Mouse (Mus musculus): ENCODE results near the gene Ksr1. TPM values are rescaled to one million over a fixed set of nuclear protein-coding genes. Genes with fewer than 3 reads are reported as not detected.

Ksr1 gene
- polyA plus RNA-seq, 1 experiment from 2014 or later, result 8.6 TPM

DNA sequence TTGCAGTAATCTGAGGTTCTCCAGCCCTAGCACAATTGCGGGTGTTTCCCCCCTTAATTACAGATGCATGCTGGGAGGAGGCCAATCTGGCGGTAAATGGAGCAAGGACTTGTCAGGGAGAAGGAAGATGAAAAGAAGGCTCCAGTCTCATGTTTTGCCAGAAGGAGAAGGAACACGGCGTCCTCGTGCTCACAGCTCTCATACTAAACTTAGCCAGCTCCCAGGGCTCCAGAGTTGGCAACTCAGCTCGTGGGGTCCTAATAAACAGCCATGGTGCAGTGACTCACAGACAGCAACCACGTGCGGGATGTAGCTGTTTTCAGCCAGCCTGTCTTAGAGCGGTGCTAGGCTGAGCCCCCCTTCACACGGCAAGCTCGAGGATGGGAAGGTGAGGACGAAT, 36.7 kb upstream of the Ksr1 start:
- Histone ChIP-seq H3K36me3 (ENCODE audit: control insufficient read depth, insufficient read depth, low read length) (no peaks in the 10 kb centered on the region), H3K27me3 (ENCODE audit: control insufficient read depth, insufficient read depth, low read length) (no peaks in the 10 kb centered on the region), H3K9ac (replicated peaks; ENCODE audit: low read depth, low read length) (no peak overlapping the region), H3K4me3 (ENCODE audit: low read depth, low read length) (no peak overlapping the region), H3K4me1 (ENCODE audit: control insufficient read depth, insufficient read depth, low read length) (no peaks in the 10 kb centered on the region), H3K4me2 (ENCODE audit: low read depth, low read length) (no peak overlapping the region), H3K27ac (ENCODE audit: low read depth, low read length) (no peak overlapping the region), H3K9me3 (ENCODE audit: control insufficient read depth, low read length) (no peaks in the 10 kb centered on the region)
- no peak for ATAC-seq (ENCODE audit: low read depth)
- 70% methylated on average over 12 of the region's 12 CpGs for WGBS

DNA sequence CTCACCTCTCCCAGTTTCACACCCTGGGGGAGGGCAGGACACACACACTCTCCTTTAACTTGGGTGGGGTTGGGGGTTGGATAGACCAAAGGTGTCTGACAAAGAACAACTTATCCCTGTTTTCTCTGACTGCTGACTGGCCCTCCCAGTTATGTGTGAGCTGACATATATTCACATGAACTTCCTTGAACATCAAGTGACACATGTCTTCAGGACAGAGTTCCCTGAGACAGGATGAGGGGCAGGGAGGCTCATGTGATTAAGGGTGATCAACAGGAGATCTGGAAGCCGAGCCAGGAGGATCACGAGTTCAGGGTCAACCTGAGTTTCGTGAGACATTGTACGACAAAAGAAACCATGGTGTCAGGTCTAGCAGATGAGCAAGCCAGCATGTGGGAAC, 35.7 kb upstream of the Ksr1 start:
- no peak overlapping the region for H3K4me3 ChIP-seq (ENCODE audit: low read depth, low read length)
- H3K27ac ChIP-seq (ENCODE audit: low read depth, low read length), result no peak overlapping the region
- H3K4me1 ChIP-seq (ENCODE audit: control insufficient read depth, insufficient read depth, low read length), result no peaks in the 10 kb centered on the region
- H3K9me3 ChIP-seq (ENCODE audit: control insufficient read depth, low read length), result no peaks in the 10 kb centered on the region
- no peak overlapping the region for H3K9ac ChIP-seq (replicated peaks; ENCODE audit: low read depth, low read length)
- no peaks in the 10 kb centered on the region for H3K27me3 ChIP-seq (ENCODE audit: control insufficient read depth, insufficient read depth, low read length)
- no peaks in the 10 kb centered on the region for H3K36me3 ChIP-seq (ENCODE audit: control insufficient read depth, insufficient read depth, low read length)
- 88% methylated on average over 4 of the region's 4 CpGs for WGBS
- no peak for ATAC-seq (ENCODE audit: low read depth)
- H3K4me2 ChIP-seq (ENCODE audit: low read depth, low read length), result no peak overlapping the region

- H3K36me3 ChIP-seq (ENCODE audit: control insufficient read depth, insufficient read depth, low read length), result no peaks in the 10 kb centered on the region
- ATAC-seq (ENCODE audit: low read depth), result no peak
- no peak overlapping the region for H3K9ac ChIP-seq (replicated peaks; ENCODE audit: low read depth, low read length)
- WGBS, result 87% methylated on average over 3 of the region's 3 CpGs
- no peaks in the 10 kb centered on the region for H3K4me1 ChIP-seq (ENCODE audit: control insufficient read depth, insufficient read depth, low read length)
- no peak overlapping the region for H3K4me2 ChIP-seq (ENCODE audit: low read depth, low read length)
- no peak overlapping the region for H3K27ac ChIP-seq (ENCODE audit: low read depth, low read length)
- H3K4me3 ChIP-seq (ENCODE audit: low read depth, low read length), result no peak overlapping the region
- H3K9me3 ChIP-seq (ENCODE audit: control insufficient read depth, low read length), result no peaks in the 10 kb centered on the region
- H3K27me3 ChIP-seq (ENCODE audit: control insufficient read depth, insufficient read depth, low read length), result no peaks in the 10 kb centered on the region
These were observed 30.5 kb upstream of the Ksr1 start for GRCm38 (mm10) chr11:79176687-79177086.

DNA sequence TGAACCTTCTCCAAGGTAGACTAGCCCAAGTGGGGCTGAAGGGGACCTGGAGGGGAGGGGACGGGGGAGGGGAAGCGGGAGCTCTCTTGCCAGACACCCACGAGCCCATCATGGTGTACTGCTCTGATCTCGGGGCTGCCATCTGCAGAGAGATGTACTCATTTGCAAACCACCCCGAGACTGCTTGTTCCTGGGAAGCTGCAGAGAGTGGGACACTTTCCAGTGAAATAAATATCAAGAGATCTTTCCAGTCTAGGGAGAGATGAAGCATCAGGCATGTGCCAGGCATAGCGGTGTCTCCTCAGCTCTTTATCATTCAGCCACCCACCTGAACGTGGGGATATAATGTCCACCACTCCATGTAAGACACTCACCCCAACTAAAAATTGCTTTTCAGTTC, 25.8 kb upstream of the Ksr1 start:
- ATAC-seq (ENCODE audit: low read depth), result no peak
- Histone ChIP-seq H3K36me3 (ENCODE audit: control insufficient read depth, insufficient read depth, low read length) (no peaks in the 10 kb centered on the region), H3K4me2 (ENCODE audit: low read depth, low read length) (no peak overlapping the region), H3K4me1 (ENCODE audit: control insufficient read depth, insufficient read depth, low read length) (no peaks in the 10 kb centered on the region), H3K4me3 (ENCODE audit: low read depth, low read length) (no peak overlapping the region), H3K9me3 (ENCODE audit: control insufficient read depth, low read length) (no peaks in the 10 kb centered on the region), H3K27me3 (ENCODE audit: control insufficient read depth, insufficient read depth, low read length) (no peaks in the 10 kb centered on the region), H3K9ac (replicated peaks; ENCODE audit: low read depth, low read length) (no peak overlapping the region), H3K27ac (ENCODE audit: low read depth, low read length) (no peak overlapping the region)
- 86% methylated on average over 7 of the region's 7 CpGs for WGBS

- Histone ChIP-seq H3K9ac (replicated peaks; ENCODE audit: low read depth, low read length) (no peak overlapping the region), H3K4me2 (ENCODE audit: low read depth, low read length) (no peak overlapping the region), H3K36me3 (ENCODE audit: control insufficient read depth, insufficient read depth, low read length) (no peaks in the 10 kb centered on the region), H3K27ac (ENCODE audit: low read depth, low read length) (no peak overlapping the region), H3K4me1 (ENCODE audit: control insufficient read depth, insufficient read depth, low read length) (no peaks in the 10 kb centered on the region), H3K9me3 (ENCODE audit: control insufficient read depth, low read length) (no peaks in the 10 kb centered on the region), H3K27me3 (ENCODE audit: control insufficient read depth, insufficient read depth, low read length) (no peaks in the 10 kb centered on the region), H3K4me3 (ENCODE audit: low read depth, low read length) (no peak overlapping the region)
- ATAC-seq (ENCODE audit: low read depth), result no peak
- 56% methylated on average over 4 of the region's 4 CpGs for WGBS
These were observed 20.5 kb upstream of the Ksr1 start for GRCm38 (mm10) chr11:79166582-79167300.

DNA sequence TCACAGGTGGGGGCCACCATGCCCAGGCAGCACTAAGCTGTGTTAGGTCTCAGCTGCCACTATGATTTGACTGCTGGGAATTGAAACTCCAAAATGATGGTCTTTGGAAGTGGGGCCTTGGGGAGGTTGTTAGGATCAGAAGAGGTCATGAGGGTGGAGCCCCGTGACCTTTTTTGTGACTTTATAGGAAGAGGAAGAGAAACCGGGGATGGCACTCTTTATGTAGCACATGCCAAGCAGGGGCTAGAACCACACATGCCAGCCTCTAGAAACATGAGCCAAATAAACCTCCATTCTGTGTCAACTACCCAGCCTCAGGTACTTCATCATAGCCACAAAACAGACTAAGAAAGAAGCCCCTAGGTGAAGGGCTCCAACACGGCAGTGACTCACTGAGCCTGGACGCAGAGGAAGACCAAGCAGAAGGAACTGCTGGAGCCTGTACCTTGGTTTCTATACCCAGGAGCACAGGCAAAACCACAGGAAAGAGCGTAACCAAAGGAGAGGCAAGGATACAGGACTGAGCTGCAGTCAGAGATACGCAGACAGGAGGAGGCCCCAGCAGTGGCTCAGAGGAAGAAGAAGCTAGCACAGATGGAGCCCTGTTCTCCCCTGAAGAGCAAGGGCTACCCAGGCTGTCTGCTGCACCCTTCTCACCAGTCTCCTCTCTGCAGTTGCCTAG, 15.0 kb upstream of the Ksr1 start:
- H3K27ac ChIP-seq (ENCODE audit: low read depth, low read length), result no peak overlapping the region

DNA sequence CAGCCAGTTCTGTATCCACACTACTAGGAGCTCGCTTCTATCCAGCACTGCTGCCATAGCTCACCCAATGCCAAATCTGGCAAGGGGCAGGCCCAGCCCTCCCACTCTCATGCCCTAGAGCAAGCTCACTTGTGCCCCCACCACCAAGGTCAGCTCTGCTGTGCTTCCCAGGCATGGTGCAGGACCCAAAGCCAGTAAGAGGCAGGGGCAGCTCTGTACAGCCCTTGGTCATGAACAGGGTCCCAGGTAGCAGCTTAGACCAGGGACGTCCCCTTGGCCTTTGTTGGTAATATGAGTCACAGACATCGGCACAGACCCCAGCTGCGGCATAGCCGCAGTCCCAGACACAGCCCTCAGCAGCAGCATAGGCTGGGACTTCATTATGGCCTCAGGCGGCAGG, 13.9 kb upstream of the Ksr1 start:
- 75% methylated on average over 6 of the region's 6 CpGs for WGBS
- H3K4me2 ChIP-seq (ENCODE audit: low read depth, low read length), result no peak overlapping the region
- H3K36me3 ChIP-seq (ENCODE audit: control insufficient read depth, insufficient read depth, low read length), result no peaks in the 10 kb centered on the region
- no peak overlapping the region for H3K9ac ChIP-seq (replicated peaks; ENCODE audit: low read depth, low read length)
- no peak for ATAC-seq (ENCODE audit: low read depth)
- H3K27me3 ChIP-seq (ENCODE audit: control insufficient read depth, insufficient read depth, low read length), result no peaks in the 10 kb centered on the region
- no peak overlapping the region for H3K4me3 ChIP-seq (ENCODE audit: low read depth, low read length)
- H3K9me3 ChIP-seq (ENCODE audit: control insufficient read depth, low read length), result no peaks in the 10 kb centered on the region
- no peak overlapping the region for H3K27ac ChIP-seq (ENCODE audit: low read depth, low read length)
- no peaks in the 10 kb centered on the region for H3K4me1 ChIP-seq (ENCODE audit: control insufficient read depth, insufficient read depth, low read length)

More for the DNA sequence above, 15.0 kb upstream of the Ksr1 start:
- no peak for ATAC-seq (ENCODE audit: low read depth)
- Histone ChIP-seq H3K27me3 (ENCODE audit: control insufficient read depth, insufficient read depth, low read length) (no peaks in the 10 kb centered on the region), H3K4me3 (ENCODE audit: low read depth, low read length) (no peak overlapping the region), H3K36me3 (ENCODE audit: control insufficient read depth, insufficient read depth, low read length) (no peaks in the 10 kb centered on the region), H3K4me2 (ENCODE audit: low read depth, low read length) (no peak overlapping the region), H3K4me1 (ENCODE audit: control insufficient read depth, insufficient read depth, low read length) (no peaks in the 10 kb centered on the region), H3K9me3 (ENCODE audit: control insufficient read depth, low read length) (no peaks in the 10 kb centered on the region), H3K9ac (replicated peaks; ENCODE audit: low read depth, low read length) (no peak overlapping the region)
- 90% methylated on average over 6 of the region's 6 CpGs for WGBS

DNA sequence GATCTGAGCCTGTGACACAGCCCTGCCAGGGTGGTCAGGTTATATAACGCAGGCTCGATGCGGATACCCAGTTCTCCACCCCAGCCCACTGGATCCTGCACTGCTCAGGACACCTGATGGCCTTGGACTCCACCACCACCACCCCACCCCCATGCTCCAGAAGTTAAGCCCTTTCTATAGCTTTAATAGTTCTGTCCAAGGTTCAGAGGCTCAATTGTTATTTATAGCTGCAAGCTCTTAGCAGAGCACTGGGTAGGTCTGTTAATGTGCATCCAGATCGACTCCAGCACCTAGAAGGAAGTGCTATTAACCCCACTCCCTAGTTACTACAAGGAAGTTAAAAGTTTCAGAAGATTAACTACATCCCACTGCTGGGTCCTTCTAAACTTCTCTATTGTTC, 11.5 kb upstream of the Ksr1 start:
- 81% methylated on average over 4 of the region's 4 CpGs for WGBS
- Histone ChIP-seq H3K4me1 (ENCODE audit: control insufficient read depth, insufficient read depth, low read length) (no peaks in the 10 kb centered on the region), H3K27me3 (ENCODE audit: control insufficient read depth, insufficient read depth, low read length) (no peaks in the 10 kb centered on the region), H3K4me2 (ENCODE audit: low read depth, low read length) (no peak overlapping the region), H3K27ac (ENCODE audit: low read depth, low read length) (no peak overlapping the region), H3K9ac (replicated peaks; ENCODE audit: low read depth, low read length) (no peak overlapping the region), H3K4me3 (ENCODE audit: low read depth, low read length) (no peak overlapping the region), H3K9me3 (ENCODE audit: control insufficient read depth, low read length) (no peaks in the 10 kb centered on the region), H3K36me3 (ENCODE audit: control insufficient read depth, insufficient read depth, low read length) (no peaks in the 10 kb centered on the region)
- no peak for ATAC-seq (ENCODE audit: low read depth)

- Histone ChIP-seq H3K27ac (ENCODE audit: low read depth, low read length) (no peak overlapping the region), H3K4me1 (ENCODE audit: control insufficient read depth, insufficient read depth, low read length) (no peaks in the 10 kb centered on the region), H3K36me3 (ENCODE audit: control insufficient read depth, insufficient read depth, low read length) (no peaks in the 10 kb centered on the region), H3K27me3 (ENCODE audit: control insufficient read depth, insufficient read depth, low read length) (no peaks in the 10 kb centered on the region), H3K4me2 (ENCODE audit: low read depth, low read length) (no peak overlapping the region), H3K9me3 (ENCODE audit: control insufficient read depth, low read length) (no peaks in the 10 kb centered on the region), H3K9ac (replicated peaks; ENCODE audit: low read depth, low read length) (no peak overlapping the region), H3K4me3 (ENCODE audit: low read depth, low read length) (no peak overlapping the region)
- 72% methylated on average over 6 of the region's 6 CpGs for WGBS
- ATAC-seq (ENCODE audit: low read depth), result no peak
These were observed 9.1 kb upstream of the Ksr1 start for GRCm38 (mm10) chr11:79155348-79155747.

Data from neural tube, embryonic 14.5 days (tissue).